Mouse (Mus musculus): ENCODE measurements around the gene Vmn2r114.
"Not testable (repeated sequence)": the region's sequence is repeated elsewhere in the genome, so short reads cannot be mapped to it uniquely, and the experiment has no call there.

The Vmn2r114 gene

DNA sequence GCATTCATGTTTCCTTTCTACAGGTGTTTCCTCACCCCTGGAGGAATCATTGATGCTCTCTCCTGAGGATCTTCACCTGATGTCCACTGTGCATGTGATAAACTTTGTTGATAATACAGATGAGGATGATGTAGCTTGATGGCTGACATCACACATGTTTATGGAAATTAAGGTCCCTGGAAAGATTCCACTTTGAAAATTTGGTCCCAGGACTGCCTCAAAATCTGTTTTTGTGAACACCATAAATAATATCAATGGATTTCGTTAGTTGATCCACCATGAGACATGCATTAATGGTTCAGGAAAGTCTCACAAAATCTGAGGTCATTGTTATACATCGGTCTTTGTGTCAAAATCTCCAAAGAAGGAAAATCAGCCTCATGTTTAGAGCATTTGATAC, at the start of gene Vmn2r114:
Gene Vmn2r114, minus strand, starts transcription at position 101 of the 400 bp plus-strand sequence.
- DNase-seq (ENCODE audit: low spot score in 2 of 2): not testable (repeated sequence)

DNA sequence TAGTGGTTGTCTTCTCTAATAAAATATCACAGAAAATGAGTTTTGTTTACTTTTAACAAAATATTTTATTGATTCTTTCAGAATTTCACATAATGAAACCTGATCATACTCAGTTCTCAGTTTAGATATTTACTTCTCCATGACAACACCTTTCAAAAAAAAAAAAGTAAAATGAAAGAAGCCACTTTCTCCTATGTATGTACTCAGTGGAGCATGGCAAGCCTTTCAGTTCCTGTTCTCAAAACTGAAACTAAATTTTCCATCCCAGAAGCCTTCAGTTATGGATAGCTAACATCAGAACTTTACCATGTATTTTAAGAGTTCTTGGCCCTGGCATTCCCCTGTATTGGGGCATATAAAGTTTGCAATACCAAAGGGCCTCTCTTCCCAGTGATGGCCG, 39.3 kb upstream of the Vmn2r114 start:
- DNase-seq (ENCODE audit: low spot score in 2 of 2): no peak

DNA sequence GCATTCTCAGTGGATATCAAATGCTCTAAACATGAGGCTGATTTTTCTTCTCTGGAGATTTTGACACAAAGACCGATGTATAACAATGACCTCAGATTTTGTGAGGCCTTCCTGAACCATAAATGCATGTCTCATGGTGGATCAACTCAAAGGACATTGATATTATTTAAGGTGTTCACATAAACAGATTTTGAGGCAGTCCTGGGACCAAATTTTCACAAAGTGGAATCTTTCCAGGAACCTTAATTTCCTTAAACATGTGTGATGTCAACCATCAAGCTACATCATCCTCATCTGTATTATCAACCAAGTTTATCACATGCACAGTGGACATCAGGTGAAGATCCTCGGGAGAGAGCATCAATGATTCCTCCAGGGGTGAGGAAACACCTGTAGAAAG, 31.1 kb upstream of the Vmn2r114 start, which contains the start of gene Vmn2r115:
Gene Vmn2r115, plus strand, starts transcription at position 301 of the 400 bp plus-strand sequence.
- not testable (repeated sequence) for DNase-seq (ENCODE audit: low spot score in 2 of 2)

DNA sequence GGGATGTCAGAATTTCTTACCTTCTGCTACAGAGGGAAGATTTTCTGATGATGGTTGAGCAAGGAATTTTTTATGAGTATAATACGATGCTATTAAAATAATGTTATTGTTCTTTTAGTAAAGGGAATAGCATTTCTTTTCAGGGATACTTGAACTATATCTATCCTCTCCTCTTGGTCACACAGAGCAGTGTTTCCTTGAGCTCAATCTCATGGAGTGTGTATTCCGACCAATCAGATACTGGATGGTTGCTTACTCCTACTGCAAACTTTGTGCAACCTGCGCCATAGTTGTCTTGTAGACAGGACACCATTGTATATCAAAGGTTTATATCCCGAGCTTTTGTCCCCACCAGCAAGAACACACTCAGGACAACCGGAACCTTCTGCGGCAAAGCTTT, 18.3 kb upstream of the Vmn2r114 start:
- DNase-seq (ENCODE audit: low spot score in 2 of 2): no peak

All from frontal cortex, postnatal 25 days (tissue).